Mouse (Mus musculus): Measurements from ENCODE around the gene Syne4.

Syne4 gene

GRCm38 (mm10) chr7:30332622-30333259 lies 18.1 kb downstream of the Syne4 start:
- peak; percentile 62 for DNase-seq

GRCm38 (mm10) chr7:30333436-30333835 lies 18.8 kb downstream of the Syne4 start:
- DNase-seq: peak; percentile 91

GRCm38 (mm10) chr7:30334563-30334962 lies 20.0 kb downstream of the Syne4 start:
- peak; percentile 76 for DNase-seq

- no peak for DNase-seq
Observed at GRCm38 (mm10) chr7:30335688-30336087, 21.1 kb downstream of the Syne4 start.

- DNase-seq: peak; percentile 91
Observed at GRCm38 (mm10) chr7:30336384-30336783, 21.8 kb downstream of the Syne4 start.

- peak; percentile 82 for DNase-seq
Observed at GRCm38 (mm10) chr7:30339432-30340109, 25.0 kb downstream of the Syne4 start.

- DNase-seq: peak; percentile 53
Observed at GRCm38 (mm10) chr7:30346635-30347379, 32.2 kb downstream of the Syne4 start.

- peak; percentile 84 for DNase-seq
Observed at GRCm38 (mm10) chr7:30347828-30348227, 33.2 kb downstream of the Syne4 start.

- peak; percentile 75 for DNase-seq
Observed at GRCm38 (mm10) chr7:30353279-30353822, 38.7 kb downstream of the Syne4 start.

- DNase-seq: no peak
Observed at GRCm38 (mm10) chr7:30354059-30354458, 39.5 kb downstream of the Syne4 start.

- DNase-seq: no peak
Observed at GRCm38 (mm10) chr7:30358378-30359186, 44.0 kb downstream of the Syne4 start.

- no peak for DNase-seq
Observed at GRCm38 (mm10) chr7:30359276-30359865, 44.8 kb downstream of the Syne4 start.

- no peak for DNase-seq
Observed at GRCm38 (mm10) chr7:30360028-30360427, 45.4 kb downstream of the Syne4 start.

GRCm38 (mm10) chr7:30362652-30363343 lies 48.2 kb downstream of the Syne4 start, which contains the start of gene Lrfn3:
Gene Lrfn3, minus strand, starts transcription at chr7:30362772.
- peak; percentile 79 for DNase-seq

GRCm38 (mm10) chr7:30363344-30363738 lies 48.7 kb downstream of the Syne4 start:
- peak; percentile 35 for DNase-seq

- no peak for DNase-seq
Observed at GRCm38 (mm10) chr7:30367466-30367865, 52.9 kb downstream of the Syne4 start.

All from cerebellum, adult 9-11 months (tissue).